Mouse (Mus musculus) kidney, adult 2 months (tissue): ENCODE results near the gene Abi3bp.

Experiments
- CTCF ChIP-seq: fragments of 200-500 bp; conservative IDR thresholded peaks from 2 replicates; pipeline ENCODE4 v1.5.1; 2011; ENCODE audit warnings: low read depth, mild to moderate bottlenecking, control low read depth, low read length, moderate library complexity, mixed read lengths; ENCODE audit not compliant: insufficient read depth, insufficient read length
- POLR2A ChIP-seq: fragments of 200-500 bp; IDR thresholded peaks from one replicate; pipeline ENCODE4 v1.6.1; 2011; ENCODE audit warnings: low read depth, low read length, control low read depth

DNA sequence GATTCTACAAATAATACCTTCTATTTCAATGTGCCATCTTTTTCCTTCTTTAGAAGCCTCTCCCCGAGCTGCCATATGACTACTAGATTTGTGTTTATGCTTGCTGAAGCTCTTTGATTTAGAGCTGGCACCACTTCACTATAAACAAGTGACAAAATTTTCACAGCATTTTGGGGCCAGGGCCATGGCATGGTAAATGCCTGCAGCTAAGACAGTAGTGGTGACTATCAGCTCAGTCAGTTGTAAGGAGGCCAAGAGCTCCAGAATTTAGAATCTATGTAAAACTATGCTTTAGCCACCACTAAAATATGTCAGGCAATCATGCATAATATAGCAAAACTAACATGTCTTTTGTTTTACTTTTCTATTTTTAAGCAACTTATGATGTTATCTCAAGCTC, 124.7 kb downstream of the Abi3bp start:
- TF ChIP-seq CTCF (no peak), POLR2A (no peak)
